Mouse (Mus musculus) ES-E14 (cell line): ENCODE results near the gene Eif4ebp2. TPM values are rescaled to one million over a fixed set of nuclear protein-coding genes. Genes with fewer than 3 reads are reported as not detected.

ENCODE experiments used
- DNase-seq: peaks from one replicate; pipeline ENCODE4 v3.0.0-alpha.2; 2013; ENCODE audit warnings: low read depth, low spot score
- H3K27ac ChIP-seq: 2 replicates; pipeline ENCODE4 v1.5.1; 2012; ENCODE audit warnings: low read depth, mild to moderate bottlenecking, low read length, moderate library complexity, mixed read lengths; ENCODE audit not compliant: poor library complexity, insufficient read depth, severe bottlenecking
- H3K36me3 ChIP-seq: 2 replicates; pipeline ENCODE4 v1.6.1; 2012; ENCODE audit warnings: mild to moderate bottlenecking, low read length, moderate library complexity, mixed read lengths; ENCODE audit not compliant: control insufficient read depth, poor library complexity, insufficient read depth, severe bottlenecking
- H3K4me1 ChIP-seq, 2 experiments: fragments of 150-350 bp in 1 of 2; sonication (generic) in 1 of 2; 2 replicates each; pipeline ENCODE4 v1.6.1; 2012; ENCODE audit warnings: low read length in 2 of 2, mild to moderate bottlenecking in 1 of 2, mixed read lengths in 1 of 2; ENCODE audit not compliant: control insufficient read depth in 2 of 2, insufficient read depth in 2 of 2, poor library complexity in 1 of 2
- H3K4me3 ChIP-seq, 2 experiments: fragments of 150-350 bp in 1 of 2; sonication (generic) in 1 of 2; 2 replicates each; pipeline ENCODE4 v1.5.1; 2012; ENCODE audit warnings: low read length in 2 of 2, low read depth in 1 of 2, mild to moderate bottlenecking in 1 of 2, mixed read lengths in 1 of 2; ENCODE audit not compliant: insufficient read depth in 1 of 2, poor library complexity in 1 of 2, severe bottlenecking in 1 of 2
- H3K9ac ChIP-seq: 2 replicates; pipeline ENCODE4 v1.6.1; 2012; ENCODE audit warnings: low read depth, mild to moderate bottlenecking, low read length, mixed read lengths; ENCODE audit not compliant: poor library complexity, insufficient read depth, severe bottlenecking
- H3K9me3 ChIP-seq: fragments of 150-350 bp; sonication (generic); 2 replicates; pipeline ENCODE4 v1.6.1; 2012; ENCODE audit warnings: low read depth, mild to moderate bottlenecking, low read length; ENCODE audit not compliant: control insufficient read depth, insufficient read depth
- CHD2 ChIP-seq: IDR thresholded peaks from 2 replicates; pipeline ENCODE4 v1.6.1; 2014; ENCODE audit warnings: mild to moderate bottlenecking, low read depth, low read length, inconsistent platforms
- HCFC1 ChIP-seq: IDR thresholded peaks from 2 replicates; pipeline ENCODE4 v1.6.1; 2012; ENCODE audit warnings: low read length, inconsistent platforms, borderline replicate concordance; ENCODE audit not compliant: insufficient read depth
- MAFK ChIP-seq: IDR thresholded peaks from 2 replicates; pipeline ENCODE4 v1.6.1; 2014; ENCODE audit warnings: mild to moderate bottlenecking, low read depth, low read length, inconsistent platforms; ENCODE audit not compliant: insufficient read depth
- ZC3H11A ChIP-seq: IDR thresholded peaks from 2 replicates; pipeline ENCODE4 v1.6.1; 2012; ENCODE audit warnings: low read depth, mild to moderate bottlenecking, inconsistent platforms, low read length, borderline replicate concordance
- ZNF384 ChIP-seq: IDR thresholded peaks from 2 replicates; pipeline ENCODE4 v1.6.1; 2012; ENCODE audit warnings: low read depth, low read length, inconsistent platforms
- in situ Hi-C, 2 experiments: fragments of 600-800 bp; cut with MboI; formaldehyde crosslinking; loops; one replicate each; pipeline ENCODE4 v1.15.1; 2025; ENCODE audit warnings: low sequenced_read_pairs in 2 of 2, inconsistent platforms in 1 of 2; ENCODE audit not compliant: unreplicated experiment in 2 of 2
- total RNA-seq: library from RNA; depleted of rRNA; stranded (reverse); fragments of 300-350 nt; gene quantifications from 2 replicates; pipeline ENCODE4 v1.2.3, GENCODE M21; 2012

Eif4ebp2 gene
- total RNA-seq, 1 experiment = 32.3 TPM

- in situ Hi-C loops = no loop called here
- no peak for DNase-seq
Measured at GRCm38 (mm10) chr10:61394476-61395136, 57.9 kb downstream of the Eif4ebp2 start.

GRCm38 (mm10) chr10:61392584-61392983 lies 59.9 kb downstream of the Eif4ebp2 start:
- H3K4me1 ChIP-seq = peaks cover 4 to 10% of the 10 kb centered on the region in 2 experiments
- in situ Hi-C loops = no loop called here
- no peak overlapping the region for H3K9ac ChIP-seq
- H3K36me3 ChIP-seq = no peaks in the 10 kb centered on the region
- DNase-seq = no peak
- no peak overlapping the region for H3K27ac ChIP-seq
- TF ChIP-seq HCFC1 (no peak), ZNF384 (no peak), CHD2 (no peak), MAFK (no peak), ZC3H11A (no peak)
- no peaks in the 10 kb centered on the region for H3K9me3 ChIP-seq
- no peak overlapping the region for H3K4me3 ChIP-seq

More at GRCm38 (mm10) chr10:61394476-61395136, 57.9 kb downstream of the Eif4ebp2 start:
- H3K9ac ChIP-seq = no peak overlapping the region
- TF ChIP-seq CHD2 (no peak), HCFC1 (no peak), ZC3H11A (no peak), MAFK (no peak), ZNF384 (no peak)
- no peaks in the 10 kb centered on the region for H3K36me3 ChIP-seq
- peaks cover 4 to 15% of the 10 kb centered on the region in 2 experiments for H3K4me1 ChIP-seq
- H3K4me3 ChIP-seq = peak overlapping the region in 1 of 2 experiments; percentile 11; a peak in 1 of 4 replicates
- H3K9me3 ChIP-seq = no peaks in the 10 kb centered on the region
- H3K27ac ChIP-seq = 0 out of 2 replicates have a peak overlapping the region, but pooled peaks have one; percentile 2

DNA sequence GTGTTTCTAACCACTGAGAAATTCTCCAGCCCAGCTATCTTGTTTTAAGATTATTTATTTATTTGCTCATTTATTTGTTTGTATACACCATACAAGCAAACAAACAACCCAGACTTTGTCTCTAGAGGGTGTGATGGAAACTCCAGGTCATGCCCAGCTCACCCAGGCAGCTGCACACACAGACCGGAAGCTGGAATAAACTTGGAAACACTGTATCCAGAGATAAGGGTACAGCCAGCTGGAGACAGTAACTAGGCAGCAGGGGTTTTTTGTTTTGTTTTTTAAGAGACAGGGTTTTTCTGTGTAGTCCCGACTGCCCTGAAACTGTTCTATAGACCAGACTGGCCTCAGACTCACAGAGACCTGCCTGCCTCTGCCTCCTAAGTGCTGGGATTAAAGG lies 62.3 kb downstream of the Eif4ebp2 start:
- no peaks in the 10 kb centered on the region for H3K9me3 ChIP-seq
- TF ChIP-seq MAFK (no peak), CHD2 (no peak)
- no peak overlapping the region for H3K27ac ChIP-seq
- H3K4me3 ChIP-seq = no peak overlapping the region
- no peak for DNase-seq
- peaks cover 0 to 10% of the 10 kb centered on the region in 2 experiments; a peak in 2 of 4 replicates for H3K4me1 ChIP-seq
- no peaks in the 10 kb centered on the region for H3K36me3 ChIP-seq
- in situ Hi-C loops = no loop called here
- H3K9ac ChIP-seq = no peak overlapping the region

DNA sequence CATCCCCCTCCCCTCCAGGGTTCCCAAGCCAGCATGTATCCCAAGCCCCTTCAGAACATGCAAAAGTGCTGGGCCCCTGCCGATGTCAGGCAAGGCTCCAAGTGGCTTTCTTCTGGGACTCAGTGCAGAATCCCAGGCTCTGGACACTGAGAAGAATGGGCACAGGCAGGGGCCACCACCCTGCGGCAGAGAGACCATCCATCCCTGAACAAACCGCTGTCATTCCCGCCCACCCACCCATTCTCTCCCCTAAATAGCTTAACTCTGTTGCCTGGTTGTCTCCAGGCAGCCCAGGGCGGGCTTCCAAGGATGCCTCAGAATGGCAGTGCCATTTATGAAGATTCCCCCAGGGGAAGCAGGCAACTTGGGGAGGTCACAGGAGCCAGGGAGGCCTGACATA lies 63.4 kb downstream of the Eif4ebp2 start:
- Histone ChIP-seq H3K9me3 (no peaks in the 10 kb centered on the region), H3K36me3 (no peaks in the 10 kb centered on the region), H3K9ac (no peak overlapping the region), H3K4me3 (no peak overlapping the region), H3K4me1 (peaks cover 0 to 8% of the 10 kb centered on the region in 2 experiments; a peak in 3 of 4 replicates), H3K27ac (no peak overlapping the region)
- in situ Hi-C loops = no loop called here
- no peak for TF ChIP-seq CHD2
- TF ChIP-seq ZC3H11A = no peak
- TF ChIP-seq HCFC1 = no peak
- no peak for TF ChIP-seq ZNF384
- no peak for TF ChIP-seq MAFK
- DNase-seq = no peak

DNA sequence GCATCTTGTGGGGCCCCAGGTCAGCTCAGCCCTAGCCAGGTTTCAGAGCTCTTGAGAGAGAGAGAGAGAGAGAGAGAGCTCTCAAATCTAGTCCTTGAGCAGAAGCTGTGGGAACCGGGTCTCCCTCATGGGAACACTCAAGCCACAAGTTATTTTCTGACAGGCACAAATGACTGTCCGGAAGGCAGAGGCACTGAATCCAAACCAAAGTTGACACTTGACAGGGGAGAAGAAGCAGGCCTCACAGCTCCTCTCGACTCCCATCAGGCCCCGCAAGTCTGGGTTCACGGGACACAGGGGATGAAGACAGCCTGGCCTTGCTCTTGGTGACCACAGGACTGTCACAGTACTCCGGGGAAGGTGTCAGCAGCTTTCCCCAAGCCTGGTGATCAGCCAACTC lies 66.2 kb downstream of the Eif4ebp2 start:
- TF ChIP-seq MAFK (no peak), HCFC1 (no peak), ZNF384 (no peak), ZC3H11A (no peak), CHD2 (no peak)
- H3K36me3 ChIP-seq = no peaks in the 10 kb centered on the region
- H3K9ac ChIP-seq = no peak overlapping the region
- H3K4me1 ChIP-seq = peaks cover 5 to 7% of the 10 kb centered on the region in 2 experiments; a peak in 3 of 4 replicates
- H3K9me3 ChIP-seq = no peaks in the 10 kb centered on the region
- H3K4me3 ChIP-seq = no peak overlapping the region
- in situ Hi-C loops = no loop called here
- DNase-seq = no peak
- no peak overlapping the region for H3K27ac ChIP-seq
